Mouse (Mus musculus) embryonic facial prominence, embryonic 11.5 days (tissue): Measurements from ENCODE around the gene Zbtb21. TPM values are rescaled to one million over a fixed set of nuclear protein-coding genes. Genes with fewer than 3 reads are reported as not detected.

Experiments used
- ATAC-seq: fragments of 200-750 bp; cut with Nextera tagmentation; replicated peaks from 2 replicates; pipeline ENCODE4 v1.8.0; 2017; ENCODE audit warnings: low read depth; ENCODE audit not compliant: insufficient number of reproducible peaks, low FRiP score, low TSS enrichment
- DNase-seq: peaks from one replicate; pipeline ENCODE4 v3.0.0-alpha.2; 2015; ENCODE audit warnings: low spot score
- H3K27ac ChIP-seq: fragments of 300-500 bp; sonication (generic); replicated peaks from 2 replicates; pipeline ENCODE4 v1.5.1; 2014; ENCODE audit warnings: mild to moderate bottlenecking, low read depth, low read length, control low read depth
- H3K27me3 ChIP-seq: fragments of 300-500 bp; sonication (generic); 2 replicates; pipeline ENCODE4 v1.6.1; 2014; ENCODE audit warnings: mild to moderate bottlenecking, low read length, moderate library complexity, mixed read lengths; ENCODE audit not compliant: control insufficient read depth, insufficient read depth
- H3K36me3 ChIP-seq: fragments of 300-500 bp; sonication (generic); replicated peaks from 2 replicates; pipeline ENCODE4 v1.6.1; 2014; ENCODE audit warnings: low read depth, mild to moderate bottlenecking, low read length, moderate library complexity, mixed read lengths; ENCODE audit not compliant: control insufficient read depth, insufficient read depth
- H3K4me1 ChIP-seq: fragments of 300-500 bp; sonication (generic); 2 replicates; pipeline ENCODE4 v1.6.1; 2014; ENCODE audit warnings: low read length, mixed read lengths; ENCODE audit not compliant: control insufficient read depth, insufficient read depth
- H3K4me2 ChIP-seq: fragments of 300-500 bp; sonication (generic); 2 replicates; pipeline ENCODE4 v1.6.1; 2014; ENCODE audit warnings: low read depth, mild to moderate bottlenecking, control low read depth, low read length, moderate library complexity
- H3K4me3 ChIP-seq: fragments of 300-500 bp; sonication (generic); 2 replicates; pipeline ENCODE4 v1.5.1; 2014; ENCODE audit warnings: low read depth, low read length, control low read depth
- H3K9ac ChIP-seq: fragments of 300-500 bp; sonication (generic); replicated peaks from 2 replicates; pipeline ENCODE4 v1.6.1; 2014; ENCODE audit warnings: mild to moderate bottlenecking, control low read depth, low read length
- H3K9me3 ChIP-seq: fragments of 300-500 bp; sonication (generic); replicated peaks from 2 replicates; pipeline ENCODE4 v1.6.1; 2016; ENCODE audit warnings: mild to moderate bottlenecking, low read length, inconsistent platforms, mixed read lengths; ENCODE audit not compliant: control insufficient read depth
- WGBS: fragments of 180-500 bp; shearing (Covaris S2); extraction: QIAGEN DNeasy Blood & Tissue Kit; methylation state at CpG from one replicate; pipeline ENCODE4 v1.1.7; 2014; 5-methylcytosine and 5-hydroxymethylcytosine counted together
- polyA plus RNA-seq: library from polyadenylated mRNA; unstranded; fragments of >200 nt; fragmentation: Nextera tagmentation; extraction: Ambion mirVana; gene quantifications from 2 replicates; pipeline ENCODE4 v1.2.1, GENCODE M21; 2014

Zbtb21 gene
- polyA plus RNA-seq, 1 experiment from 2014 or later = 14.2 TPM

DNA sequence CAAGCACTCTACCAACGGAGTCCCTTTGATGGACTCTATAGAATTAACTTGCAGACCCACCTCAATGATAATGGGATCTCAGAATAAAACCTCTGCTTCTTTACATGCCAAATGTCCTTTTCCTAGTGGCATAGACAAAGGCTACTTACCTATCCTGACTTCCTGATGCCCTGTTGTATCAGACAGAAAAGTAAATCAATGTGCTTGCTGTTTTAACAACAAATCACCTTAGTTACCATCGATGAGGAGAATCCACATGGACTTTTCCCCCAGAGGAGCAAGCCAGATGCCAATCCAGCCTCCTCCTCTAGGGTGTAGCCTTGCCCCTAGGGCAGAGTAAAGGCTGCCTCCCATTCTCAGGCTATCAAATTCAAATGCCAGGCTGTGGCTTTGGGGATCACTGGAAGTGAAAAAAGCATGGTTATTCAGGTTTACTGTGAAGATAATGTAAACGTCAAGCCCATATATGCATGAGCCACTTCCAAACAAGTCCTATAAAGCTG is 21.9 kb downstream of the Zbtb21 start:
- Histone ChIP-seq H3K36me3 (no peaks in the 10 kb centered on the region), H3K27ac (no peak overlapping the region), H3K9ac (no peak overlapping the region), H3K27me3 (no peaks in the 10 kb centered on the region), H3K4me3 (no peak overlapping the region), H3K4me2 (no peak overlapping the region), H3K9me3 (no peaks in the 10 kb centered on the region), H3K4me1 (no peaks in the 10 kb centered on the region)
- ATAC-seq (no peak), DNase-seq (no peak)
- WGBS = 92% methylated on average over 3 of the region's 3 CpGs

DNA sequence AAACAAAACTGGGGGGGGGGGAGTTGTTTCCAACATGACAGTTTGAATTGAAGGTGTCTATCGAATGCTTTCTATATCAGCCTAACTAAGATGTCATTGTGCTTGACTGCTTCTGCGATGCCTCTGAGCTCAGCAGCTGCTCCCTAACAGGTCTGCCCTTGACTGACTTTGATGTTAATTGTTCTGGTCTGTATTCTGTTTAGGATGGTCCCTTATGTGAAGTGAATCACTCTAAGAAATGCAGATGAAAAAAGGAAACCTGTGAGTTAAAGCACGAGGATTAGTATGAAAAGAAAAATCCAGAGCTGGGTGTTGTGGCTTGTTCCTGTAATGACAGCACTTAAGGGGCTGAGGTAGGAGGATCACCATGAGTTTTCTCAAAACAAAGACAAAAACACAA is 26.6 kb downstream of the Zbtb21 start:
- 84% methylated on average over 3 of the region's 3 CpGs for WGBS
- Histone ChIP-seq H3K9ac (no peak overlapping the region), H3K27me3 (no peaks in the 10 kb centered on the region), H3K4me2 (no peak overlapping the region), H3K27ac (no peak overlapping the region), H3K36me3 (no peaks in the 10 kb centered on the region), H3K4me3 (no peak overlapping the region), H3K9me3 (no peaks in the 10 kb centered on the region), H3K4me1 (no peaks in the 10 kb centered on the region)
- no peak for ATAC-seq
- DNase-seq = no peak

DNA sequence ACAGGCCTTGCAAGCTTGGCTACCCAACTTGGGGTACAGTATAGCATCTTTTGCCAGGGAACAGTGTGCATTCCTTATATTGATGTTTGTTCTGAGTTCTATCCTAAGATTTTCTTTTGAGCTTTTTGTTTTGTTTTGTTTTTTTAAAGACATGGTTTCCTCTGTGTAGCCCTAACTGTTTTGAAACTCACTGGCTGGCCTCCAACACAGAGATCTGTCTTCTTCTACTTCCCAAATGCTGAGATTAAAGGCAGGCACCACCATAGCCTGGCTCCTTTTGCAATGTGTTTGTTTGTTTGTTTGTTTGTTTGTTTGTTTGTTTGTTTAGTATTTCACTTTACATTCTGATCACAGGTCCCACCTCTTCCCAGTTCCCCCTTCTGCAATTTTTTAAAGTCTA is 32.2 kb downstream of the Zbtb21 start:
- Histone ChIP-seq H3K9ac (no peak overlapping the region), H3K9me3 (no peaks in the 10 kb centered on the region), H3K4me2 (no peak overlapping the region), H3K4me1 (no peaks in the 10 kb centered on the region), H3K27me3 (no peaks in the 10 kb centered on the region), H3K4me3 (no peak overlapping the region), H3K27ac (no peak overlapping the region), H3K36me3 (no peaks in the 10 kb centered on the region)
- no peak for DNase-seq
- no peak for ATAC-seq

DNA sequence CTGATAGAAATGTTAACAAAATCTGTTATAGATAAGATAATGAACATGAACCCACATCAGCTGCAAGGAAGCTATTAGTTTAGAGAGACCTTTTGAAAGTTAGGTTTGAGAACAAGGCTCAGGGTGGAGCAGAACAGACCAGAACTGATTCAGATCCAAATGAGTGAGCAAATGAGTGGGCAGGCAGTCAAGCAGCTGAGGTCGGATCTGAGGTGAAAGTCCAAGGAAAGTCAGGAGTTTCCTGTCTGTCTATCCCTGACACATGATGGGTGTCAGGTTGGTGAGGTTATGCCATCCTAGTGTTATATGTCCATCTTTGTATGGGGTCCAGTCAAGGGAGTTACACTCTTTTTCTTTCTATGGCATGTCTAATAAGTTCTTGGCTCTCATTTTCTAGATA is 32.9 kb downstream of the Zbtb21 start:
- ATAC-seq = no peak
- Histone ChIP-seq H3K9me3 (no peaks in the 10 kb centered on the region), H3K27me3 (no peaks in the 10 kb centered on the region), H3K4me1 (no peaks in the 10 kb centered on the region), H3K4me3 (no peak overlapping the region), H3K36me3 (no peaks in the 10 kb centered on the region), H3K27ac (no peak overlapping the region), H3K4me2 (no peak overlapping the region), H3K9ac (no peak overlapping the region)
- DNase-seq = no peak
- 64% methylated on average over 1 of the region's 1 CpGs for WGBS

DNA sequence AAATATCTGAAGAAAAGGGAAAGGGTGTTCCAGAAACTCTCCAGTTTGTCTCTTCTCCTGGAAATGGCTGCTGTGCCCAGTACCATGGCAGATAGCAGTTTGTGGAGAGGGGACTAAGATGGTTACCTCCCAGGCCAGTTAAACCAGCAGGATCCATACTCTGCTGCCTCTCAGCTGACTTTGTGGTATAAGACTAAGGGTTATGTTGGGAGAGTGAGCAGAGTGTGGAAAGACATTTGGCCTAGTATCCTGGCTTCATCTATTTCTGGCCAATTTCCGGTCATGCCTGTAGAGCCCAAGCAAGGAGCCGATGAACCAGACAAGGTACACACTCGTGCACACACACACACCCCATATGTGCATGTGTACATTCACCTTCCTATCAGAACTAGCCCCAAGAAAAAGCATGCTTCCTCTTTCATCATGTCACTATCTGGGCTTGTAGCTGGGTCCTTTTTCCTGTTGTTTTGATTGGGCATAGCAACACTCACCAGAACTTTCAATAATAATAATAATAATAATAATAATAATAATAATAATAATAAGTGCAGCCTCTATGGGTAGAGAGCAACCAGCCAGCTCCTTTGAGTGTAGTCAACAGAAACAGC is 35.0 kb downstream of the Zbtb21 start:
- 82% methylated on average over 3 of the region's 3 CpGs for WGBS

DNA sequence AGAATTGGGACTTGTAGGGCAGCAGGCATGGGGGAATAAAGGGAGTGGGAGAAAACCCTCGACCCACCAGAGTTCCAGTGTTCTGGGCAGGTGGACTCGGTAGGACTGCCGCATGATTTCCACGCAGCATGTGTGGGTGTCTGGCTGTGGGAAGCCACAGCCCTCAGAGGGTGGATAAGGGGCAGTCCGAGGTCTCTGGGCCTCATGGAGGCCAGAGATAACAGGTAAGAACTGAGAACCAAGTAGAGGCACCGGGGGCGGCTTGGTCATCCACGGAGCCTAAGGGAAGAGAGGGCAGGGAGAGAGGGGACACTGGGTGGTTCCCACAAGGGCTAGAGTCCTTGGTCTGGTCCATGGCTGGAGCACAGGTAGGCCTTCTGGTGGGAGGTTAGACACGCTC is 36.0 kb downstream of the Zbtb21 start:
- 85% methylated on average over 9 of the region's 9 CpGs for WGBS
- no peak overlapping the region for H3K4me3 ChIP-seq

More for the DNA sequence above, 35.0 kb downstream of the Zbtb21 start:
- Histone ChIP-seq H3K4me2 (no peak overlapping the region), H3K9ac (no peak overlapping the region), H3K27me3 (no peaks in the 10 kb centered on the region), H3K4me3 (no peak overlapping the region), H3K4me1 (no peaks in the 10 kb centered on the region), H3K9me3 (no peaks in the 10 kb centered on the region), H3K27ac (no peak overlapping the region), H3K36me3 (no peaks in the 10 kb centered on the region)
- no peak for DNase-seq
- no peak for ATAC-seq

DNA sequence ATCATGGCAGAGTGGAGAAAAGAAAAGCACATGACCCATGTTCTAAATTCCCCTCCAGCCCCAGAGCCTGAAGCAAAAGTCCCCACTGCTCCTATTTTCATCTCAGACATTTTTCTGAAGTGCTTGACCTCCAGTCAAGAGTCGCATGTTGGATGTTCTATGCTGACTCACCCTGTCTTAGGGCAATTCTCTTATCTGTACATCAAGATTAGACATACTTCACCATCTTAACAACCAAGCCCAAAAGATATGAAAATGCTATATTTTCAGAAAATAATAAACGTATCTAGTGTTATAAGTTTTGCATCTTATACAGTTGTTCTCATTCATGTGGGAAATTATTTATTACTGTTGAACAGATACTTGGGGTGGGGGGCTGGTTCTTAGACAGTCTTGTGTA is 36.7 kb downstream of the Zbtb21 start:
- Histone ChIP-seq H3K27ac (no peak overlapping the region), H3K4me2 (no peak overlapping the region), H3K36me3 (no peaks in the 10 kb centered on the region), H3K4me3 (no peak overlapping the region), H3K9me3 (no peaks in the 10 kb centered on the region), H3K4me1 (no peaks in the 10 kb centered on the region), H3K27me3 (no peaks in the 10 kb centered on the region), H3K9ac (no peak overlapping the region)
- WGBS = 82% methylated on average over 2 of the region's 2 CpGs
- ATAC-seq (no peak), DNase-seq (no peak)

More for the DNA sequence above, 36.0 kb downstream of the Zbtb21 start:
- no peaks in the 10 kb centered on the region for H3K36me3 ChIP-seq
- H3K9me3 ChIP-seq = no peaks in the 10 kb centered on the region
- no peak overlapping the region for H3K9ac ChIP-seq
- H3K27me3 ChIP-seq = no peaks in the 10 kb centered on the region
- ATAC-seq (no peak), DNase-seq (no peak)
- H3K4me2 ChIP-seq = no peak overlapping the region
- H3K4me1 ChIP-seq = no peaks in the 10 kb centered on the region
- no peak overlapping the region for H3K27ac ChIP-seq

DNA sequence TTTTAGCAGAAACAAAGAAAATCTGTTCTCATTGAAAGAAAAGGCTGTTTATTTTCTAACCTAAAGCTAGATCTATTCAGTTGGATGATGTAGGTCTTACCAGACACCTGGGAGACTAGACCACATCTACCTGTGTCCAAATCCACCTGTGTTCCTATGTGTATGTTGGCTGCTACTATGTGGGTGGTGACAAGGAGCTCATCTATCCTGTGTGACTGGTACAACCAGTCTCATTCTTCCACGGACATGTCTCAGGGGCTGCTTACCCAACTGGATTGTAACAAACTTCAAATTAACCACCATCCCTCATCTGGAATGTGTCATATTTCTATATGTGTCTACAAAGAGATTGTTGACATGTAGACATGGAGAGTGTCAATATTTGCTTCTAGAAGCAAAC is 38.7 kb downstream of the Zbtb21 start:
- Histone ChIP-seq H3K4me2 (no peak overlapping the region), H3K4me1 (no peaks in the 10 kb centered on the region), H3K36me3 (no peaks in the 10 kb centered on the region), H3K9me3 (no peaks in the 10 kb centered on the region), H3K4me3 (no peak overlapping the region), H3K27ac (no peak overlapping the region), H3K9ac (no peak overlapping the region), H3K27me3 (no peaks in the 10 kb centered on the region)
- DNase-seq (no peak), ATAC-seq (no peak)
- WGBS = 67% methylated on average over 1 of the region's 1 CpGs
